Mouse (Mus musculus) megakaryocyte, embryonic 14.5 days (primary cell): Measurements from ENCODE around the gene Efhd2.

Experiments used
- FLI1 ChIP-seq: IDR thresholded peaks from 2 replicates; pipeline ENCODE4 v1.6.1; 2012; ENCODE audit warnings: low read length, inconsistent platforms, mixed read lengths
- GATA1 ChIP-seq: IDR thresholded peaks from 3 replicates; pipeline ENCODE4 v1.6.1; 2012; ENCODE audit warnings: mixed read lengths, low read length, inconsistent platforms, borderline replicate concordance

GRCm38 (mm10) chr4:141900421-141900820 lies 25.7 kb upstream of the Efhd2 start:
- TF ChIP-seq GATA1 (no peak), FLI1 (no peak)
